Mouse (Mus musculus) gastrocnemius, adult 2 months (tissue): Measurements from ENCODE around the gene Ltc4s. TPM values are rescaled to one million over a fixed set of nuclear protein-coding genes. Genes with fewer than 3 reads are reported as not detected.

Source experiments
- DNase-seq: peaks from one replicate; pipeline ENCODE4 v3.0.0; 2022
- H3K27ac ChIP-seq: fragments of 200-600 bp; 2 replicates; pipeline ENCODE4 v1.8.1; 2022; ENCODE audit warnings: mild to moderate bottlenecking
- H3K4me3 ChIP-seq: fragments of 200-600 bp; 2 replicates; pipeline ENCODE4 v1.8.1; 2022; ENCODE audit warnings: mild to moderate bottlenecking, moderate library complexity
- CTCF ChIP-seq: fragments of 200-600 bp; IDR thresholded peaks from 2 replicates; pipeline ENCODE4 v1.8.1; 2022; ENCODE audit warnings: antibody characterized with exemption, mild to moderate bottlenecking, moderate library complexity
- intact Hi-C: fragments of 180-260 bp; cut with DNase I; formaldehyde crosslinking; loops from one replicate; pipeline ENCODE4 v1.15.1; 2025
- long read RNA-seq, 2 experiments: library from polyadenylated mRNA; stranded (forward); transcript quantifications; one replicate each; pipeline ENCODE4 v2.0.0; 2021
- total RNA-seq, 2 experiments: library from RNA; stranded (reverse); gene quantifications; 2 replicates each; pipeline ENCODE4 v1.2.3; 2021

Gene Ltc4s
- total RNA-seq = 1 to 10 TPM; 2.1 to 3.2 TPM
- long read RNA-seq, experiment 1, partial matches to known transcripts = 0 of 2 reads
- long read RNA-seq, experiment 1, other reads (novel, unspliced or antisense) = 0 of 2 reads
- long read RNA-seq, experiment 2 = 0 reads

DNA sequence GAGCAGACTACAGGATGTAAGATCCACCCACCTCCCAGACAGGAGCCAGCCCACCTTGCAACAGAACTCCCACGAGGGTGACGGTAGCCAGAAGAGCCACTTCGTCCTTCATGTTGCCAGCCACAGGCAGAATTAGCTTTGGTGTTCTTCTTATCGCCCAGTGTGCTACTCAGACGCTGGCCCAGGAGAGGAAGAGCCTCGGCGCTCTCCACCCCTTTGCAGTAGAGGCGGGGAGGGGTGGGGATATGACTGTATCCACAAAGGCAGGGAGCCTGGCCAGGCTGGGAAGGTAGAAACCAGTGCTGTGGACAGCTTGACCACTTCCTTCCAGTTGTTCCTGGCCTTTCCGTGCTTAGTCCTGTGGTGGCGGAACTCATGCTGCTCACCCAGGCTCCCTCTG lies at the start of gene Ltc4s:
Gene Ltc4s (minus strand): TSS at position 293 of the 400 bp plus-strand sequence.
- Histone ChIP-seq H3K27ac (peak within 1 kb of the TSS; percentile 71), H3K4me3 (peak within 1 kb of the TSS; percentile 92)
- DNase-seq = peak; percentile 50
- intact Hi-C loops = loop anchor here (2.0 kb wide), 1 partner anchor 52 kb away; no protein-coding TSS in a partner anchor
- TF ChIP-seq CTCF = no peak

GRCm38 (mm10) chr11:50286428-50286827 lies 48.0 kb upstream of the Ltc4s start:
- intact Hi-C loops = no loop called here

GRCm38 (mm10) chr11:50285696-50286095 lies 47.3 kb upstream of the Ltc4s start:
- no peak for TF ChIP-seq CTCF
- peak overlapping the region; percentile 69 for H3K27ac ChIP-seq
- no peak overlapping the region for H3K4me3 ChIP-seq
- intact Hi-C loops = no loop called here
- peak; percentile 45 for DNase-seq

More at GRCm38 (mm10) chr11:50286428-50286827, 48.0 kb upstream of the Ltc4s start:
- H3K27ac ChIP-seq = peak overlapping the region; percentile 69
- DNase-seq = no peak
- no peak for TF ChIP-seq CTCF
- no peak overlapping the region for H3K4me3 ChIP-seq

DNA sequence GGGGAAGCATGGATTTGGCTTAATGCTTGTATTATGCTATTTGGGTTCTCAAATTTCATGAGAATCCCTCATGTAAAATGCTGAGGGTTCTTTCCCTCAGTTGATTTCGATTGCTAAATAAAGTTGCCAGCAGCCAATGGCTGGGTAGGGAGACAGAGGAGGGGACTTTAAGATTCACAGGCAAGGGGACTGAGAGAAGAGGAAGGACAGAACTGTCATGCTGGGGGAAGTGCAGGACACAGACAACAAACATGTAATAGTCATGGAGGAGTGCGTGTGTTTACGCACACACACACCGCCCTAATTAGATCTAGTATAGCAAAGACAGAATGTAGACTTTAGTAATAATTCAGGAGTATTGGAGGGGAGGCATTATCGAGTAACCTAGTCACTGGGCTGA lies 46.8 kb upstream of the Ltc4s start:
- DNase-seq = no peak
- H3K4me3 ChIP-seq = no peak overlapping the region
- TF ChIP-seq CTCF = no peak
- H3K27ac ChIP-seq = peak overlapping the region; percentile 69
- intact Hi-C loops = no loop called here

DNA sequence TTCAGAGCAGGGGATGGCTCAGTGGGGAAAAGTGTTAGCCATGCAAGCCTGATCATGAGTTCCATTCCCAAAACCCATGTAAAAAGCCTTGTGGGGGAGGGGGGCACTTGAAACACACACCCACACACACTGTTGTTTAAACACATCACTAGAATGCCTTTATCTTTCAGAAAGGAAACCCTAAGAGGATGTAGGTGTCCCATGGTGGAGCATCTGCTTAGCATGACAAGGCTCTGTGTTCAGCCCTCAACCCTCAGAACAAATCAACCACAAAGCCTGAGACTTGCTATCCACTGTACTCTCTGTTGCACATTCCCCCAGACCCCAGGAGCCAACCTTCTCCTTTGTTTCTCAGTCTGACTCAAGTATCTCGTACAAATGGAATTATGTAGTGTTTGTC lies 41.6 kb upstream of the Ltc4s start:
- no peak for TF ChIP-seq CTCF
- no peak overlapping the region for H3K27ac ChIP-seq
- no peak for DNase-seq
- intact Hi-C loops = no loop called here
- no peak overlapping the region for H3K4me3 ChIP-seq

DNA sequence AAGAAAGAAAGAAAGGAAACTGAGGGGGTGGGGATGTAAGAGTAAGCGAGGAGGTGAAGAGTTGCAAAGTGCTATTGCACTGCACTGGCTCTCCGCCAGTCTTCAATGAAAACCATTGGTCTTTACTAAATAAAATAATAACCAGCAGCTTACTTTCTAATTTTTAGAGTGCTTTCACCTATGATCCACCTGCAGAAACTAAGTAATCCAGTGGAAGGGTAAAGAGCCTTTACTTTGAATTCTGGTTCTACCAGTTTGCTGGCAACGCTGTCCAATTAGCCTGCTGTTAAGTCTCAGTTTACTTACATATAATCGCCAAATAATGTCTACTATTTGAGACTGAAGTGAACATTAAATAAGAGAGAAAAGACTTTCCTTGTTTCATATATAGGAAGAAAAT lies 40.6 kb upstream of the Ltc4s start:
- no peak overlapping the region for H3K4me3 ChIP-seq
- H3K27ac ChIP-seq = no peak overlapping the region
- intact Hi-C loops = no loop called here
- TF ChIP-seq CTCF = no peak
- no peak for DNase-seq

DNA sequence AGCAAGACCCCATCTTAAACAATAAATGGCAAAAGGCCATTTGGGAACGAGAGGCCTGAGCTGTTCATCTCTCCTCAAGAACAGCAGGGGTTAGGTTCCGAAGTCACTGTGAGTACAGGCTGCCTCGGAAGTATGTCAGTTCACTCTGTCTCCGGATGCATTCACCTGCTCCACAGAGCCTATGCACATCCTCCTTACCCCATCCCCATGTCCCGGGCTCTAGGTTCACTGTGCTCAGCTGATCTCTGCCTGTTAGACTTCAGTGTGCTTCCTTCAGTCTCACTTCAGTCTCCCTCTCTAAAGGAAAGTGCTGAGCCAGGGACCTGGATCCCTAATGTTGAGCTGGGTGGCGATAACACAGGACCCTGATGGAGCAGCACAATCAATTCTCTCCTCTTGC lies 39.3 kb upstream of the Ltc4s start:
- intact Hi-C loops = no loop called here
- H3K27ac ChIP-seq = no peak overlapping the region
- H3K4me3 ChIP-seq = no peak overlapping the region
- no peak for TF ChIP-seq CTCF
- DNase-seq = no peak

- DNase-seq = no peak
- intact Hi-C loops = no loop called here
- Histone ChIP-seq H3K4me3 (no peak overlapping the region), H3K27ac (no peak overlapping the region)
- TF ChIP-seq CTCF = no peak
Observed at GRCm38 (mm10) chr11:50277025-50277424, 38.6 kb upstream of the Ltc4s start.

GRCm38 (mm10) chr11:50275568-50276151 lies 37.2 kb upstream of the Ltc4s start:
- Histone ChIP-seq H3K27ac (peak overlapping the region; percentile 53), H3K4me3 (no peak overlapping the region)
- TF ChIP-seq CTCF = no peak
- no peak for DNase-seq
- intact Hi-C loops = no loop called here

- DNase-seq = no peak
- Histone ChIP-seq H3K4me3 (no peak overlapping the region), H3K27ac (peak overlapping the region; percentile 53)
- no peak for TF ChIP-seq CTCF
- intact Hi-C loops = no loop called here
Observed at GRCm38 (mm10) chr11:50275077-50275476, 36.7 kb upstream of the Ltc4s start.

GRCm38 (mm10) chr11:50272819-50273218 lies 34.4 kb upstream of the Ltc4s start:
- no peak for DNase-seq
- intact Hi-C loops = no loop called here
- TF ChIP-seq CTCF = no peak
- no peak overlapping the region for H3K4me3 ChIP-seq
- no peak overlapping the region for H3K27ac ChIP-seq

GRCm38 (mm10) chr11:50269885-50270284 lies 31.5 kb upstream of the Ltc4s start:
- Histone ChIP-seq H3K4me3 (no peak overlapping the region), H3K27ac (peak overlapping the region; percentile 20; the same call in 1 of the 2 replicates)
- intact Hi-C loops = no loop called here
- DNase-seq = no peak
- no peak for TF ChIP-seq CTCF

DNA sequence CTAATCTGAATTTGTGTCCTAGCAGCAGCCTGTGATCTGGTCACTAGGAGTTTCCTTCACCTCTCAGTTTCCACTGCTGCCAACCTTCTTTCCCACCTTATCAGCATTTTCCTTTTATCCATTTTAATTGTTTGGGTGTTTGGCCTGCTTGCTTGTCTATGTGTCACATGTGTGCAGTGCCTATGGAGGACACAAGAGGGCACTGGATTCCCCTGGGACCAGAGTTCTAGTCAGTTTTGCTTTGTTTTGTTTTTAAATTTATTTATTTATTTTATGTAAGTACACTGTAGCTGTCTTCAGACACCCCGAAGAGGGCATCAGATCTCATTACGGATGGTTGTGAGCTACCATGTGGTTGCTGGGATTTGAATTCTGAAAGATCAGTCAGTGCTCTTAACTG lies 30.7 kb upstream of the Ltc4s start:
- TF ChIP-seq CTCF = peak; percentile 58
- intact Hi-C loops = no loop called here
- H3K4me3 ChIP-seq = no peak overlapping the region
- DNase-seq = no peak
- no peak overlapping the region for H3K27ac ChIP-seq

GRCm38 (mm10) chr11:50266997-50267396 lies 28.6 kb upstream of the Ltc4s start:
- intact Hi-C loops = no loop called here
- DNase-seq = no peak
- H3K4me3 ChIP-seq = no peak overlapping the region
- no peak for TF ChIP-seq CTCF
- H3K27ac ChIP-seq = no peak overlapping the region
